Mouse (Mus musculus) adrenal gland, adult (tissue): ENCODE measurements around the gene Otulin.

ENCODE experiments used
- DNase-seq, 2 experiments: peaks; one replicate each; pipeline ENCODE4 v3.0.0; 2022 to 2023; ENCODE audit warnings: low spot score in 1 of 2; ENCODE audit not compliant: inconsistent age in 2 of 2

Gene Otulin

GRCm38 (mm10) chr15:27583042-27583441, 47.5 kb downstream of the Otulin start:
- peak; percentile 72 to 87 for DNase-seq

DNA sequence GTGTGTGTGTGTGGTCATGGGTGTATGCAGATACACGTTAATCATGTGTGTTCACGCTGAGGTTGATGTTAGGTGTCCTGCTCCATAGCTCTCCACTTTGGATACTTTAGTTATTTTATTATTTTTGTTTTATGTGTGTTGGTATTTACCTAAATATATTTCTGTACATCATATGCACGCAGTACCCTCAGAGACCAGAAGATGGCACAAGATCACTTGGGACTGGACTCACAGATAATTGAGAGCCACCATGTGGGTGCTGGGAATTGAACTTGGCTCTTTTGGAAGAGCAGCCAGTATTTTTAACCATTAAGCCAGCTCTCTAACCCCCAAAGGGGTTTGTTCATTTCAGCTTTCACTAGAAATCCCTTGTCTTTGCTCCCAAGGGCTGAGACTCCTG, 48.1 kb downstream of the Otulin start:
- DNase-seq: peak in 1 of 2 experiments; percentile 57

DNA sequence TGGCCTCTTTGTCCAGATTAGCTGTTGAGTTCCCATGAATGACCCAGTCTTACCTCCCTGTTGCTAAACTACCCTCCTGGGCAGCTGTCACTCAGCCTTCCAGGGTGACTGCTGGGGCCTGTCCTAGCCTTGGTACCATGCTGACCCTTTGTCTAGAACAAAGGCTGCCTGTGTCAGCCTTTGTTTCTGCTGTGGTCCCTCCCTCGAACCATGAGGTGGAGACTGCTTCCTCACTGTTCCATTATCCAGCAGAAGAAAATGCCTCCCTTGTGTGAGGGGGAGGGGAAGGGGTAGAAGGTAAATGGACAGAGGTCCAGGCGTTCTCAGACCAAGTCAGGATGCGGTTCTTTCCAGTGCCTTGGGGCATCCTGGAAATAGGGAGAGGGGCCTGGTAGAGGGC, 48.9 kb downstream of the Otulin start:
- DNase-seq: no peak

DNA sequence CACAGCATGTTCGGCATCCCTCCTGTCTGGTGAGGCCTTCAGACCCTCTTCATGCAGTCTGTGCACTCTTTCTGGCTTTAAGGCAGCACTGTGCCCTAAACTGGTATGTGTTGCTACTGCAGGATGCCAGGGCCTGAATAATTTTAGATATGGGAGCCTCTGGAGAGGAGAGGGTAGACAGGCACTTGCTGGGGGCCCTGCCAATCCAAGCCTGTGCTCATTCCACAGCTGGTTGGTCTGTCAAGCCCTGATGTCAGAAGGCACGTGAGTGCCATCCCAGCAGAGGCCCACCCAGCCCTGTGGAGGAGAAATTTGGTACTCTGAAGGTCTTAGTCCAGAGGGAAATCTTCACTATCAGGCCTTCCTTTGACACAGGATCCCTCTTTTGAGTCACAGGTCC, 49.7 kb downstream of the Otulin start:
- no peak for DNase-seq

GRCm38 (mm10) chr15:27579853-27580252, 50.6 kb downstream of the Otulin start:
- DNase-seq: no peak

- DNase-seq: no peak
Observed at GRCm38 (mm10) chr15:27578918-27579317, 51.6 kb downstream of the Otulin start.

- DNase-seq: no peak
Observed at GRCm38 (mm10) chr15:27577915-27578780, 52.3 kb downstream of the Otulin start.

- DNase-seq: no peak
Observed at GRCm38 (mm10) chr15:27576886-27577285, 53.6 kb downstream of the Otulin start.

- DNase-seq: no peak
Observed at GRCm38 (mm10) chr15:27575932-27576331, 54.6 kb downstream of the Otulin start.

GRCm38 (mm10) chr15:27574992-27575781, 55.3 kb downstream of the Otulin start:
- DNase-seq: no peak

- peak; percentile 84 to 88 for DNase-seq
Observed at GRCm38 (mm10) chr15:27571179-27571578, 59.3 kb downstream of the Otulin start.

DNA sequence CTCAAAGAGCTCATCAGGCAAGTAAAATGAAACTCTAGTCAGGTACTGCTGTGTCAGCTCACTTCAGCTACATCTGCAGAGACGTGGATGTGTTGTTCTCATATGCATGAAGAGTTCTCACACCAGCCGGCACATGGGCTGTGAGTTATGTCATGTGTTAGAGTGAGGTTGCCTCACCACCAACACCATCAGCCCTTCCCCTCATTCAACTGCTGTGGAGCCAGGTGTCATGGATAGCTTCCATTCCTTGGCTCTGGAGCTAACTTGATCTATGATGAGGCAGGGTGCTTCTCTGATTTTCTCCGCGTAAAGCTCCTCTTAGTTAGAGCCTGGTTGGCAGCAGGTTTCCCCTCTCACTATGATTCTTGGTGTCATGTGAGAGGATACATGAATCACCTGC, 60.1 kb downstream of the Otulin start:
- DNase-seq: no peak

DNA sequence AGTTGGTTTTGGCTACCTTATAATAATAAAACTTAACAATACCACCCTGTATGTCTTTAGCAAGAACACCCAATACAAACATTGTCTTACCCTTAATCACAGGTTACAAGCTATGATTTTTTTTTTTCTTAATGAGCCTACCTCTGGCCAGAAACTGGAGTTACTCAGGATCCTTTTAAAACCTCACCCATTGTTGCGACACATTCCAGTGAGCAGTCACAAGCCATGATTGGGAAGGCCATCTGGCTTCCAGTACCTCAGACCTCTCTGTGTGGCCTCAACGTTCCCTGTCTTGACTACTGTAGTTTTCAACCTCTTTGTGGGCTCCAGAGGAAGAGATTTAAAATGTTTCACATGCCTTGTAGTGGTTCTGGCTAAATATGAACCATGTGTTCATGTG, 60.6 kb downstream of the Otulin start:
- peak in 1 of 2 experiments; percentile 73 for DNase-seq

- DNase-seq: no peak
Observed at GRCm38 (mm10) chr15:27568371-27568770, 62.1 kb downstream of the Otulin start.

- DNase-seq: no peak
Observed at GRCm38 (mm10) chr15:27567356-27567755, 63.1 kb downstream of the Otulin start.

- DNase-seq: no peak
Observed at GRCm38 (mm10) chr15:27565626-27566185, 64.8 kb downstream of the Otulin start.

GRCm38 (mm10) chr15:27564106-27565100, 66.1 kb downstream of the Otulin start:
- DNase-seq: peak in 1 of 2 experiments; percentile 51

DNA sequence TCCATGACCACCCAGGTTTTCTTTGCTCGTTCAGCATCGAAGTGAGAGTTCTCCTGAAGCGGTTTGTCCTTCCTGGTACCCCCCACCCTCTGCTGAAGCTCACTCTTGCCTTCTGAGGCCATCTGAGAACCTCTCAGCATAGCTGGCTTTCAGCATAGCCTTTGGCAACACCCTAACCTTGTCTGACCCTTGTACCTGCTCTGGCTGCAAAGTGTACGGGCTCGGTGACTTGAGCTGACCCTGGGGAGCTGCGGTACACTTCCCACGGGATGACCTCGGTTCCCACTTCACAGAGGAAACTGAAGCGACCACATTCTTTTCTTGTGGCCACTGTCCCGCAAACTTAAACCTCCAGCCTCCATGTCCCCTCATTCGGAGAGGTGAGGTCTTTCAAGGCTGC, 70.2 kb downstream of the Otulin start:
- DNase-seq: no peak

DNA sequence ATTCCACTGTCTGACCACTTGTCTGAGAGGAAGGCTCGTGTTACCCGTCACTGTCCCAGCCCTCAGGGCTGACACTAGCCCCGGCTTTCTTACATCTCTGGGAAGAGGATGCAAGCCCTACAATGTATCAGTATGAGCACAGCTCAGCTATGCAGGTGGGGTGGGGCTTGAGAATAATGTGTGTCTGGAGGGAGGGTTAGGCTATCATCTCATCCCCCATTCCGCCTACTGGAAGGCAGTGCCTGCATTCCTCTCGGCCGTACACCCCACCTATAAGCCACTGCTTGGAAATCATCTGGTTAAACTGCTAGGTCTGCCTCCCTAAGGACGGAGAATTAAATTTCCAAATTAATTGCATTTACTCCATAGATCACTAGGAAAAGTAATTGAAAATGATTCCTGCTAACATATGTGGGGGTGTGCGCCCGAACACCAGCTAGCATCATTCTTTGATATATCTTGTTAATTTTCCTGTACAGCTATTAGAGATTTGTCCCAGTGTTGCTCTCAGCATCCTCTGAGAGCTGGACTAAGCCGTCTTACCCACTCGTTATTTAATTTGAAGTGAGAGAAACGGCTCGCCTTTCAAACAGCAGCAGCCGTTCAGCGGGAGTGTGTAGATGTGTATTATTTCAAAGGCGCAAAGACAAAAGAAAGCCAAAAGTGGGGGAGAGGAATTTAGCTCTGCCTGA, 71.9 kb downstream of the Otulin start:
- no peak for DNase-seq

DNA sequence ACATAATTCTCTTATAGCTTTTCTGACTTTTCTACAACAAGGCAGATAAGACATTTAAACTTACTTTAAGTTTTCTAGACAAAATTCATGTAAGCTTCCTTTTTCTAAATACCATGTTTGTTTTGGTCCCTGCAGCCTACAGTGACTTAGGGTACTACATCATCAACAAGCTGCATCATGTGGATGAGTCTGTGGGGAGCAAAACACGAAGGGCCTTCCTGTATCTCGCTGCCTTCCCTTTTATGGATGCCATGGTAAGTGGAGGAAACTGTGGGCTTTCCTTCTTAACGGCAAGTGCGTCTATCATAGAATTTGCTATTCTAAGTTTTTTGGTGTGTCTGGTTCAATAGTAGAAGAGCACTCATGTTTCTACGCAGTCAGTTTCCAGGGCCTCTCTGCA, 76.9 kb downstream of the Otulin start:
- no peak for DNase-seq
